Mouse (Mus musculus): ENCODE data around the gene Ifng. TPM values are rescaled to one million over a fixed set of nuclear protein-coding genes. Genes with fewer than 3 reads are reported as not detected.

Gene Ifng
- polyA plus RNA-seq (2014; fragmentation: Nextera tagmentation; extraction: Ambion mirVana): not detected in 2 replicates

DNA sequence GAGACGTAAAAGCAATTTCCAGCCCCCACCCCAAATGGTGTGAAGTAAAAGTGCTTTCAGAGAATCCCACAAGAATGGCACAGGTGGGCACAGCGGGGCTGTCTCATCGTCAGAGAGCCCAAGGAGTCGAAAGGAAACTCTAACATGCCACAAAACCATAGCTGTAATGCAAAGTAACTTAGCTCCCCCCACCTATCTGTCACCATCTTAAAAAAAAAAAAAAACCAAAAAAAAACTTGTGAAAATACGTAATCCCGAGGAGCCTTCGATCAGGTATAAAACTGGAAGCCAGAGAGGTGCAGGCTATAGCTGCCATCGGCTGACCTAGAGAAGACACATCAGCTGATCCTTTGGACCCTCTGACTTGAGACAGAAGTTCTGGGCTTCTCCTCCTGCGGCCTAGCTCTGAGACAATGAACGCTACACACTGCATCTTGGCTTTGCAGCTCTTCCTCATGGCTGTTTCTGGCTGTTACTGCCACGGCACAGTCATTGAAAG is at the start of gene Ifng:
Ifng (plus strand) TSS at position 305 of the 499 bp plus-strand sequence.
- H3K9ac ChIP-seq (ENCODE audit: low read depth, low read length): no peak within 1 kb of the TSS
- H3K27ac ChIP-seq (ENCODE audit: low read depth, low read length): no peak within 1 kb of the TSS
- H3K27me3 ChIP-seq (ENCODE audit: control insufficient read depth, insufficient read depth, low read length): no peaks in the 10 kb centered on the region
- H3K4me2 ChIP-seq (replicated peaks; ENCODE audit: low read depth, low read length): no peak within 1 kb of the TSS
- H3K4me3 ChIP-seq (ENCODE audit: low read length): no peak within 1 kb of the TSS
- H3K36me3 ChIP-seq (ENCODE audit: control insufficient read depth, insufficient read depth, low read length): no peaks in the 10 kb centered on the region
- H3K9me3 ChIP-seq (ENCODE audit: control insufficient read depth, low read length): no peaks in the 10 kb centered on the region
- whole genome bisulfite sequencing: 93% methylated on average over 11 of the region's 11 CpGs
- ATAC-seq (ENCODE audit: low FRiP score, low TSS enrichment): no peak
- H3K4me1 ChIP-seq (ENCODE audit: control insufficient read depth, insufficient read depth, low read length): no peaks in the 10 kb centered on the region

- no peaks in the 10 kb centered on the region for H3K27me3 ChIP-seq (ENCODE audit: control insufficient read depth, insufficient read depth, low read length)
- no peaks in the 10 kb centered on the region for H3K9me3 ChIP-seq (ENCODE audit: control insufficient read depth, low read length)
- H3K9ac ChIP-seq (ENCODE audit: low read depth, low read length): no peak overlapping the region
- H3K36me3 ChIP-seq (ENCODE audit: control insufficient read depth, insufficient read depth, low read length): no peaks in the 10 kb centered on the region
- 87% methylated on average over 16 of the region's 16 CpGs for WGBS
- no peak overlapping the region for H3K4me3 ChIP-seq (ENCODE audit: low read length)
- no peak overlapping the region for H3K27ac ChIP-seq (ENCODE audit: low read depth, low read length)
- no peak overlapping the region for H3K4me2 ChIP-seq (replicated peaks; ENCODE audit: low read depth, low read length)
- ATAC-seq (ENCODE audit: low FRiP score, low TSS enrichment): no peak
- H3K4me1 ChIP-seq (ENCODE audit: control insufficient read depth, insufficient read depth, low read length): no peaks in the 10 kb centered on the region
Measured at GRCm38 (mm10) chr10:118399917-118400316, 40.9 kb upstream of the Ifng start.

GRCm38 (mm10) chr10:118406463-118407221 is 34.2 kb upstream of the Ifng start:
- Histone ChIP-seq H3K4me3 (ENCODE audit: low read length) (no peak overlapping the region), H3K27me3 (ENCODE audit: control insufficient read depth, insufficient read depth, low read length) (no peaks in the 10 kb centered on the region), H3K36me3 (ENCODE audit: control insufficient read depth, insufficient read depth, low read length) (no peaks in the 10 kb centered on the region), H3K4me2 (replicated peaks; ENCODE audit: low read depth, low read length) (no peak overlapping the region), H3K4me1 (ENCODE audit: control insufficient read depth, insufficient read depth, low read length) (no peaks in the 10 kb centered on the region), H3K27ac (ENCODE audit: low read depth, low read length) (no peak overlapping the region), H3K9me3 (ENCODE audit: control insufficient read depth, low read length) (no peaks in the 10 kb centered on the region), H3K9ac (ENCODE audit: low read depth, low read length) (no peak overlapping the region)
- no peak for ATAC-seq (ENCODE audit: low FRiP score, low TSS enrichment)
- 82% methylated on average over 5 of the region's 5 CpGs for WGBS

- Histone ChIP-seq H3K27ac (ENCODE audit: low read depth, low read length) (no peak overlapping the region), H3K9ac (ENCODE audit: low read depth, low read length) (no peak overlapping the region), H3K4me3 (ENCODE audit: low read length) (no peak overlapping the region), H3K4me2 (replicated peaks; ENCODE audit: low read depth, low read length) (no peak overlapping the region), H3K9me3 (ENCODE audit: control insufficient read depth, low read length) (no peaks in the 10 kb centered on the region), H3K27me3 (ENCODE audit: control insufficient read depth, insufficient read depth, low read length) (no peaks in the 10 kb centered on the region), H3K4me1 (ENCODE audit: control insufficient read depth, insufficient read depth, low read length) (no peaks in the 10 kb centered on the region), H3K36me3 (ENCODE audit: control insufficient read depth, insufficient read depth, low read length) (no peaks in the 10 kb centered on the region)
- ATAC-seq (ENCODE audit: low FRiP score, low TSS enrichment): no peak
Measured at GRCm38 (mm10) chr10:118411377-118411776, 29.5 kb upstream of the Ifng start.

DNA sequence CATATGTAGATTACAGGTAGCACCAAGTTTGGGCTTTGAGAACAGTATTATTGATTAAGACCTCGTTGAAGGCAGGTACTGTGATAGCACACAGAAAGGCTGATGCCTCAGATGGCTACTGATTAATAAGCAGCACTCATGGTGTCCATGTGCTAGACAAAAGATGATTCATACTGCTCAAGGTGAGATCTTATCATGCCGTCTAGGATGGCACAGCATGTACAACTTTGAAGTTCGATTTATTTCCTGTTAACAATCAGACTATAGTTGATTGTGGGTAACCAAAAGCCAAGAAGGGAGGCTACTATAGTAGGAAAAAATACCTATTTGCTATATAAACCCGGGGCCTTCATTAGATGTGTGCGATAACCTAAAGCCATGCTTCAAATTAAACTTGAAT is 28.1 kb upstream of the Ifng start:
- no peaks in the 10 kb centered on the region for H3K9me3 ChIP-seq (ENCODE audit: control insufficient read depth, low read length)
- WGBS: 83% methylated on average over 5 of the region's 5 CpGs
- no peak overlapping the region for H3K4me3 ChIP-seq (ENCODE audit: low read length)
- H3K4me2 ChIP-seq (replicated peaks; ENCODE audit: low read depth, low read length): no peak overlapping the region
- H3K27me3 ChIP-seq (ENCODE audit: control insufficient read depth, insufficient read depth, low read length): no peaks in the 10 kb centered on the region
- no peak overlapping the region for H3K9ac ChIP-seq (ENCODE audit: low read depth, low read length)
- no peak overlapping the region for H3K27ac ChIP-seq (ENCODE audit: low read depth, low read length)
- H3K36me3 ChIP-seq (ENCODE audit: control insufficient read depth, insufficient read depth, low read length): no peaks in the 10 kb centered on the region
- no peak for ATAC-seq (ENCODE audit: low FRiP score, low TSS enrichment)
- no peaks in the 10 kb centered on the region for H3K4me1 ChIP-seq (ENCODE audit: control insufficient read depth, insufficient read depth, low read length)

- H3K36me3 ChIP-seq (ENCODE audit: control insufficient read depth, insufficient read depth, low read length): no peaks in the 10 kb centered on the region
- ATAC-seq (ENCODE audit: low FRiP score, low TSS enrichment): no peak
- no peaks in the 10 kb centered on the region for H3K9me3 ChIP-seq (ENCODE audit: control insufficient read depth, low read length)
- 78% methylated on average over 7 of the region's 7 CpGs for WGBS
- no peaks in the 10 kb centered on the region for H3K4me1 ChIP-seq (ENCODE audit: control insufficient read depth, insufficient read depth, low read length)
- no peak overlapping the region for H3K4me2 ChIP-seq (replicated peaks; ENCODE audit: low read depth, low read length)
- no peak overlapping the region for H3K27ac ChIP-seq (ENCODE audit: low read depth, low read length)
- H3K4me3 ChIP-seq (ENCODE audit: low read length): no peak overlapping the region
- H3K9ac ChIP-seq (ENCODE audit: low read depth, low read length): no peak overlapping the region
- H3K27me3 ChIP-seq (ENCODE audit: control insufficient read depth, insufficient read depth, low read length): no peaks in the 10 kb centered on the region
Measured at GRCm38 (mm10) chr10:118419000-118419425, 21.8 kb upstream of the Ifng start.

GRCm38 (mm10) chr10:118420896-118421295 is 19.9 kb upstream of the Ifng start:
- no peak overlapping the region for H3K4me3 ChIP-seq (ENCODE audit: low read length)
- H3K4me1 ChIP-seq (ENCODE audit: control insufficient read depth, insufficient read depth, low read length): no peaks in the 10 kb centered on the region
- no peaks in the 10 kb centered on the region for H3K9me3 ChIP-seq (ENCODE audit: control insufficient read depth, low read length)
- H3K27ac ChIP-seq (ENCODE audit: low read depth, low read length): no peak overlapping the region
- H3K27me3 ChIP-seq (ENCODE audit: control insufficient read depth, insufficient read depth, low read length): no peaks in the 10 kb centered on the region
- no peak for ATAC-seq (ENCODE audit: low FRiP score, low TSS enrichment)
- H3K36me3 ChIP-seq (ENCODE audit: control insufficient read depth, insufficient read depth, low read length): no peaks in the 10 kb centered on the region
- no peak overlapping the region for H3K9ac ChIP-seq (ENCODE audit: low read depth, low read length)
- H3K4me2 ChIP-seq (replicated peaks; ENCODE audit: low read depth, low read length): no peak overlapping the region

GRCm38 (mm10) chr10:118435501-118435900 is 5.3 kb upstream of the Ifng start:
- Histone ChIP-seq H3K9ac (ENCODE audit: low read depth, low read length) (no peak overlapping the region), H3K27ac (ENCODE audit: low read depth, low read length) (no peak overlapping the region), H3K4me2 (replicated peaks; ENCODE audit: low read depth, low read length) (no peak overlapping the region), H3K27me3 (ENCODE audit: control insufficient read depth, insufficient read depth, low read length) (no peaks in the 10 kb centered on the region), H3K4me3 (ENCODE audit: low read length) (no peak overlapping the region), H3K4me1 (ENCODE audit: control insufficient read depth, insufficient read depth, low read length) (no peaks in the 10 kb centered on the region), H3K36me3 (ENCODE audit: control insufficient read depth, insufficient read depth, low read length) (no peaks in the 10 kb centered on the region), H3K9me3 (ENCODE audit: control insufficient read depth, low read length) (no peaks in the 10 kb centered on the region)
- WGBS: 85% methylated on average over 6 of the region's 6 CpGs
- ATAC-seq (ENCODE audit: low FRiP score, low TSS enrichment): no peak

GRCm38 (mm10) chr10:118441898-118442297 is 1.1 kb downstream of the Ifng start:
- H3K9me3 ChIP-seq (ENCODE audit: control insufficient read depth, low read length): no peaks in the 10 kb centered on the region
- WGBS: 72% methylated on average over 3 of the region's 3 CpGs
- H3K27me3 ChIP-seq (ENCODE audit: control insufficient read depth, insufficient read depth, low read length): no peaks in the 10 kb centered on the region
- no peak overlapping the region for H3K4me3 ChIP-seq (ENCODE audit: low read length)
- ATAC-seq (ENCODE audit: low FRiP score, low TSS enrichment): no peak
- H3K4me1 ChIP-seq (ENCODE audit: control insufficient read depth, insufficient read depth, low read length): no peaks in the 10 kb centered on the region
- no peak overlapping the region for H3K27ac ChIP-seq (ENCODE audit: low read depth, low read length)
- H3K4me2 ChIP-seq (replicated peaks; ENCODE audit: low read depth, low read length): no peak overlapping the region
- no peak overlapping the region for H3K9ac ChIP-seq (ENCODE audit: low read depth, low read length)
- H3K36me3 ChIP-seq (ENCODE audit: control insufficient read depth, insufficient read depth, low read length): no peaks in the 10 kb centered on the region
